Comparison of ENCODE assay signal across 10 mouse cellular contexts in the genomic region with DNA sequence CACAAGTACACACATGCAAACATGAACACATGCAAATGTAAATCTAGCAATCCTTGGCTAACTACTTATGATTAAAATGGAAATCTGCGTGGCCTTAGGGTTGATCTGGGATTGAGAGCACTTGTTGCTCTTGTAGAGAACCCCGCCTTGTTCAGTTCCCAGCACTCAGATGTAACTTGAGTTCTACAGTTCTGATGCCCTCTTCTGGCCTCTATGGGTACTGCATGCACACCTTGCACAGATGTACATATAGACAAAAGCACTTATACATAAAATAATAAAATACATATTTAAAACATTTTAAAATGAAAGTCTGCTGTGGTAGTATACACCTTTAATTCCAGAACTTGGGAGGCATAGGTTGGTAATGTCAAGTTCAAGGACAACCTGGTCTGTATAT. TPM values are rescaled to one million over a fixed set of nuclear protein-coding genes. Genes with fewer than 3 reads are reported as not detected.
DNase-seq lines count a peak whose midpoint lies in the region; ATAC-seq and TF ChIP-seq lines count a peak whose summit lies in the region.
"Had no signal": no experiment of that assay in that cellular context is flagged by ENCODE, and none has a peak within 500 bp of the region (broad histone marks: within the 10 kb centered on the region; RNA-seq: fewer than 3 reads in every experiment).

No protein-coding gene starts in this region.

- no peaks in the 10 kb centered on the region for H3K36me3 ChIP-seq in heart, adult 2 months (ENCODE audit: control insufficient read depth, insufficient read depth, low read length)
- peaks cover 31% of the 10 kb centered on the region for H3K36me3 ChIP-seq in midbrain, postnatal 0 days (ENCODE audit: insufficient read depth, low read length)
- peaks cover 78% of the 10 kb centered on the region for H3K36me3 ChIP-seq in midbrain, embryonic 13.5 days

- intact Hi-C loops in heart, adult 2 months (cut with DNase I), result no loop called here
- intact Hi-C loops in gastrocnemius, postnatal 14 days (cut with DNase I; ENCODE audit: low total_unique reads), result loop anchor here (5.0 kb wide), 1 partner anchor 185 kb away; no protein-coding TSS in a partner anchor

- H3K27ac ChIP-seq in heart, adult 2 months, result no peak overlapping the region
- no peak overlapping the region for H3K27ac ChIP-seq in midbrain, postnatal 0 days (ENCODE audit: low read depth, low read length)
- H3K27ac ChIP-seq in midbrain, embryonic 13.5 days, result no peak overlapping the region
- H3K27ac ChIP-seq: midbrain, embryonic 15.5 days had no signal

- no peak for ATAC-seq in midbrain, postnatal 0 days (ENCODE audit: low FRiP score)
- ATAC-seq in midbrain, embryonic 13.5 days, result no peak
- ATAC-seq: midbrain, embryonic 15.5 days had no signal

- no peak for TF ChIP-seq EP300 in heart, adult 2 months (IDR thresholded peaks at IDR 0.05; ENCODE audit: insufficient read depth, low read depth, low read length)

- no peak for TF ChIP-seq POLR2A in heart, adult 2 months (IDR thresholded peaks at IDR 0.05; ENCODE audit: insufficient read depth, low read depth, low read length)

- H3K79me2 ChIP-seq in heart, adult 2 months (replicated peaks; ENCODE audit: control insufficient read depth, insufficient read depth, low read length), result no peaks in the 10 kb centered on the region

- H3K9me3 ChIP-seq in midbrain, postnatal 0 days (ENCODE audit: low read length), result no peaks in the 10 kb centered on the region
- 0 out of 2 replicates have a peak, but pooled peaks cover 6% of the 10 kb centered on the region for H3K9me3 ChIP-seq in midbrain, embryonic 13.5 days

- H3K4me1 ChIP-seq in heart, adult 2 months (ENCODE audit: control insufficient read depth, insufficient read depth, low read length), result no peaks in the 10 kb centered on the region
- H3K4me1 ChIP-seq in midbrain, postnatal 0 days (ENCODE audit: insufficient read depth, low read length), result no peaks in the 10 kb centered on the region
- no peaks in the 10 kb centered on the region for H3K4me1 ChIP-seq in midbrain, embryonic 13.5 days (replicated peaks)
- H3K4me1 ChIP-seq: midbrain, embryonic 15.5 days had no signal

- 97% methylated on average over 2 of the region's 2 CpGs for WGBS in heart, adult 2 months
- 98% methylated on average over 2 of the region's 2 CpGs for whole genome bisulfite sequencing in midbrain, postnatal 0 days
- 97% methylated on average over 2 of the region's 2 CpGs for WGBS in midbrain, embryonic 13.5 days

- no peak overlapping the region for H3K4me2 ChIP-seq in midbrain, postnatal 0 days (ENCODE audit: low read depth, low read length, poor library complexity, severe bottlenecking)
- H3K4me2 ChIP-seq in midbrain, embryonic 13.5 days (replicated peaks), result no peak overlapping the region
- H3K4me2 ChIP-seq: midbrain, embryonic 15.5 days had no signal

- TF ChIP-seq CTCF in heart, adult 2 months (IDR thresholded peaks at IDR 0.05), result peak; percentile 74
- peak; percentile 67 for TF ChIP-seq CTCF in midbrain, postnatal 0 days (IDR thresholded peaks at IDR 0.05)

- H3K4me3 ChIP-seq in heart, adult 2 months, result no peak overlapping the region
- no peak overlapping the region for H3K4me3 ChIP-seq in midbrain, postnatal 0 days (ENCODE audit: low read depth, low read length)
- no peak overlapping the region for H3K4me3 ChIP-seq in midbrain, embryonic 13.5 days (replicated peaks)
- H3K4me3 ChIP-seq: midbrain, embryonic 15.5 days had no signal

- H3K9ac ChIP-seq in heart, adult 2 months (ENCODE audit: low read depth, low read length), result no peak overlapping the region
- H3K9ac ChIP-seq in midbrain, postnatal 0 days (replicated peaks; ENCODE audit: low read length, poor library complexity, severe bottlenecking), result no peak overlapping the region
- no peak overlapping the region for H3K9ac ChIP-seq in midbrain, embryonic 13.5 days (replicated peaks)
- H3K9ac ChIP-seq: midbrain, embryonic 15.5 days had no signal

- H3K27me3 ChIP-seq in heart, adult 2 months (ENCODE audit: control insufficient read depth, insufficient read depth, low read length), result no peaks in the 10 kb centered on the region
- no peaks in the 10 kb centered on the region for H3K27me3 ChIP-seq in midbrain, postnatal 0 days (ENCODE audit: insufficient read depth, low read length)
- no peaks in the 10 kb centered on the region for H3K27me3 ChIP-seq in midbrain, embryonic 13.5 days
- H3K27me3 ChIP-seq: midbrain, embryonic 15.5 days had no signal

- DNase-seq in heart, adult 2 months, result no peak
- no peak for DNase-seq in heart, adult 8-10 months (ENCODE audit: low spot score)
- DNase-seq in midbrain, postnatal 0 days (ENCODE audit: low spot score), result no peak
- peak; percentile 18 for DNase-seq in brain, adult 2 months (ENCODE audit: low read depth, low spot score)
- DNase-seq in thymus, postnatal 25 days, result peak; percentile 51
- DNase-seq in gastrocnemius, postnatal 14 days, result no peak
- no peak for DNase-seq in urinary bladder, adult 2 months (ENCODE audit: low spot score)
- DNase-seq: right cerebral cortex, postnatal 14 days had no signal

RNA-seq across cellular contexts. Expression of gene Senp2, which starts 12.8 kb away (rescaled TPM):
- total RNA-seq in heart, adult 2 months (2021), result 10 to 100 TPM; 20.2 to 24.1 TPM
- 5.9 and 16.3 TPM in 2 replicates for polyA plus RNA-seq in heart, adult 2 months (2012; rRNA removed)
- total RNA-seq in heart, adult 8-10 months (2022), result 10 to 100 TPM; 21.7 to 28.2 (median 27.1) TPM
- total RNA-seq in midbrain, postnatal 0 days (2014; rRNA removed), result 35.2 and 39.9 TPM in 2 replicates
- polyA plus RNA-seq in midbrain, postnatal 0 days (2015; fragmentation: Nextera tagmentation; extraction: Ambion mirVana), result 42.1 and 48.4 TPM in 2 replicates
- 48.1 and 50.1 TPM in 2 replicates for polyA plus RNA-seq in midbrain, embryonic 13.5 days (2015; fragmentation: Nextera tagmentation; extraction: Ambion mirVana)
- 10 to 100 TPM; 18.3 to 22.1 TPM for total RNA-seq in gastrocnemius, postnatal 14 days (2021)
- 36.8 and 37.0 TPM in 2 replicates for polyA plus RNA-seq in urinary bladder, adult 2 months (2012; rRNA removed)

RNA-seq across cellular contexts. Expression of gene Liph, which starts 26.7 kb away (rescaled TPM):
- total RNA-seq in heart, adult 2 months (2021), result not detected
- 0.09 and 0.20 TPM in 2 replicates for polyA plus RNA-seq in heart, adult 2 months (2012; rRNA removed)
- not detected for total RNA-seq in heart, adult 8-10 months (2022)
- total RNA-seq in midbrain, postnatal 0 days (2014; rRNA removed), result 1.3 and 2.3 TPM in 2 replicates
- 0.88 and 0.89 TPM in 2 replicates for polyA plus RNA-seq in midbrain, postnatal 0 days (2015; fragmentation: Nextera tagmentation; extraction: Ambion mirVana)
- 0.14 and 0.20 TPM in 2 replicates for polyA plus RNA-seq in midbrain, embryonic 13.5 days (2015; fragmentation: Nextera tagmentation; extraction: Ambion mirVana)
- under 1 TPM in 1 of 2 experiments, not detected in 1; 0.21 TPM for total RNA-seq in gastrocnemius, postnatal 14 days (2021)
- 22.4 and 25.8 TPM in 2 replicates for polyA plus RNA-seq in urinary bladder, adult 2 months (2012; rRNA removed)

Comparison
In these comparisons a context has a peak if more than half of its experiments do, and no peak if none do; other contexts are left out.
1. DNase-seq: peak in brain, adult 2 months (single experiment) and thymus, postnatal 25 days (single experiment); none in heart, adult 2 months (0 of 2), heart, adult 8-10 months (single experiment), midbrain, postnatal 0 days (single experiment), gastrocnemius, postnatal 14 days (single experiment) and urinary bladder, adult 2 months (single experiment).